Mouse (Mus musculus): ENCODE results near the gene Cpeb4. TPM values are rescaled to one million over a fixed set of nuclear protein-coding genes. Genes with fewer than 3 reads are reported as not detected.

The Cpeb4 gene
- polyA plus RNA-seq, 1 experiment: 58.0 TPM

DNA sequence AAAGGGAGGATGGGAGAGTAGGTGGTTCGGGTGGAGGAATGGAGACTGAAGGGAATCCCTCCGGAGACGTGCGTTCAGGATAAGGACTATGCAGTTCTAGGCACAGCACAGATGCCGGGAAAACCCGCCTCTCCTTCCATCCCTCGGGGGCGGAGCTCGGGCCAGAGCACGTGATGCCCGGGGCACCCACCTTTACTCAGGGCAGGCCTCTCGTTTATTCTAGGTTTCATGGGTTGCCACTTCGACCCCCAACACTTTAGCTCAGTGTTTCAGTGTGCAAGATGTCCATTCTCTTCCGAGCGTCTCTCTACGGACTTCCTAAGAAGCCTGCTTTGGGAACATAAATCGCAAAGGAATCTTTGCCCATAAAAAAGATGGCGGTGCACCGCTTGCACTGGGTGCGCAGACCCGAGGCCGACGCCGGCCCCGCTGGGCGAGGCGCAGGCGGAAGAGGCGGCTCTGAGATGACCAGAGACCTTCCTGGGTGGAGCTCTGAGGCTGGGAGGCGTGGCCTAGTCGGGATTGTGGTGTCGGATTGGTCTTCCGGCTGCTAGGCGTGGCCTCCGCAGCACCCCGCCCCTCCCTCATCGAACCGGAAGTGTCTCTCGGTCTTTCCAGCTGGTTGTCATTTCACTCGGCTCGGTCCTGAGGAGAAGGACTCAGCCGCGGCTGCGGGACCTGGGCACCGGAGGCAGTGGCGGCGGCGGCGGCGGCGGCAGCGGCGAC, 1.6 kb upstream of the Cpeb4 start:
- no peak for TF ChIP-seq CTCF (IDR thresholded peaks at IDR 0.05; ENCODE audit: borderline replicate concordance, insufficient read depth, low read depth, low read length)
- TF ChIP-seq POLR2A (IDR thresholded peaks at IDR 0.05; ENCODE audit: borderline replicate concordance, insufficient read depth, low read length): peak; percentile 97
- WGBS: under 1% methylated on average over 53 of the region's 53 CpGs
- Histone ChIP-seq H3K27me3 (ENCODE audit: control insufficient read depth, insufficient read depth, low read length) (no peaks in the 10 kb centered on the region), H3K4me1 (ENCODE audit: control insufficient read depth, insufficient read depth, low read length) (no peaks in the 10 kb centered on the region), H3K4me3 (replicated peaks; ENCODE audit: insufficient read depth, low read depth, low read length) (peak overlapping the region; percentile 79), H3K27ac (ENCODE audit: insufficient read depth, low read length) (peak overlapping the region; percentile 80)
- peak; percentile 99 to 100 for DNase-seq

GRCm38 (mm10) chr11:31871135-31871541, 873 bp upstream of the Cpeb4 start:
- Histone ChIP-seq H3K27ac (ENCODE audit: insufficient read depth, low read length) (peak overlapping the region; percentile 80), H3K27me3 (ENCODE audit: control insufficient read depth, insufficient read depth, low read length) (no peaks in the 10 kb centered on the region), H3K4me1 (ENCODE audit: control insufficient read depth, insufficient read depth, low read length) (no peaks in the 10 kb centered on the region), H3K4me3 (replicated peaks; ENCODE audit: insufficient read depth, low read depth, low read length) (peak overlapping the region; percentile 76)
- TF ChIP-seq POLR2A (IDR thresholded peaks at IDR 0.05; ENCODE audit: borderline replicate concordance, insufficient read depth, low read length) (no peak), CTCF (IDR thresholded peaks at IDR 0.05; ENCODE audit: borderline replicate concordance, insufficient read depth, low read depth, low read length) (no peak)
- peak; percentile 71 to 74 for DNase-seq
- under 1% methylated on average over 20 of the region's 21 CpGs for WGBS

GRCm38 (mm10) chr11:31872546-31873261, 693 bp downstream of the Cpeb4 start:
- peak; percentile 55 to 64 for DNase-seq
- WGBS: 2% methylated on average over 15 of the region's 15 CpGs
- no peaks in the 10 kb centered on the region for H3K27me3 ChIP-seq (ENCODE audit: control insufficient read depth, insufficient read depth, low read length)
- H3K4me1 ChIP-seq (ENCODE audit: control insufficient read depth, insufficient read depth, low read length): no peaks in the 10 kb centered on the region
- H3K27ac ChIP-seq (ENCODE audit: insufficient read depth, low read length): peak overlapping the region; percentile 80
- H3K4me3 ChIP-seq (replicated peaks; ENCODE audit: insufficient read depth, low read depth, low read length): peak overlapping the region; percentile 95
- TF ChIP-seq POLR2A (IDR thresholded peaks at IDR 0.05; ENCODE audit: borderline replicate concordance, insufficient read depth, low read length): no peak
- TF ChIP-seq CTCF (IDR thresholded peaks at IDR 0.05; ENCODE audit: borderline replicate concordance, insufficient read depth, low read depth, low read length): no peak

GRCm38 (mm10) chr11:31874071-31874470, 2.1 kb downstream of the Cpeb4 start:
- 0% methylated on average over 2 of the region's 2 CpGs for WGBS
- no peak for TF ChIP-seq POLR2A (IDR thresholded peaks at IDR 0.05; ENCODE audit: borderline replicate concordance, insufficient read depth, low read length)
- TF ChIP-seq CTCF (IDR thresholded peaks at IDR 0.05; ENCODE audit: borderline replicate concordance, insufficient read depth, low read depth, low read length): no peak
- Histone ChIP-seq H3K27ac (ENCODE audit: insufficient read depth, low read length) (no peak overlapping the region), H3K27me3 (ENCODE audit: control insufficient read depth, insufficient read depth, low read length) (no peaks in the 10 kb centered on the region), H3K4me3 (replicated peaks; ENCODE audit: insufficient read depth, low read depth, low read length) (peak overlapping the region; percentile 95), H3K4me1 (ENCODE audit: control insufficient read depth, insufficient read depth, low read length) (no peaks in the 10 kb centered on the region)
- DNase-seq: no peak

DNA sequence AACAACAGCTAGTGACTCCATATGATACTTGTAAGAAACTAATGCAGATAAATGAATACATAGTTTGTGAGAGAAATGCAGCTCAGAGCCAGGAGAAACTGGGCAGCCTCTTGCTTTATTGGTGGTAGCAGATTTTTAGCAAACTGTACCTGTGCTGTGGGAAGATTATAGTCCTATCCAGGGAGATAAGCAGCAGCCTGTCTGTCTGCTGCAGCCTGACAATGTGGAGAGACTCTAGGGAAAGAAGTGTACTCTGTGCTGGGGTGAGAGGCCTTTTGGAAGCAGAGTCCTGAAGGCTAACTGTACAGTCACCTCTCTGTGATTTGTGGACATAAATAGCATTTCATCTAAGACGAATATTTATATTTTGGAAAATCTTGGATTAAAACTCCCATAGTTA, 11.7 kb downstream of the Cpeb4 start:
- no peak for DNase-seq
- Histone ChIP-seq H3K4me1 (ENCODE audit: control insufficient read depth, insufficient read depth, low read length) (peaks cover 2% of the 10 kb centered on the region; the same call in 1 of the 2 replicates), H3K27ac (ENCODE audit: insufficient read depth, low read length) (no peak overlapping the region), H3K4me3 (replicated peaks; ENCODE audit: insufficient read depth, low read depth, low read length) (no peak overlapping the region), H3K27me3 (ENCODE audit: control insufficient read depth, insufficient read depth, low read length) (no peaks in the 10 kb centered on the region)
- TF ChIP-seq POLR2A (IDR thresholded peaks at IDR 0.05; ENCODE audit: borderline replicate concordance, insufficient read depth, low read length): no peak
- TF ChIP-seq CTCF (IDR thresholded peaks at IDR 0.05; ENCODE audit: borderline replicate concordance, insufficient read depth, low read depth, low read length): no peak
- 47% methylated on average over 1 of the region's 1 CpGs for WGBS

DNA sequence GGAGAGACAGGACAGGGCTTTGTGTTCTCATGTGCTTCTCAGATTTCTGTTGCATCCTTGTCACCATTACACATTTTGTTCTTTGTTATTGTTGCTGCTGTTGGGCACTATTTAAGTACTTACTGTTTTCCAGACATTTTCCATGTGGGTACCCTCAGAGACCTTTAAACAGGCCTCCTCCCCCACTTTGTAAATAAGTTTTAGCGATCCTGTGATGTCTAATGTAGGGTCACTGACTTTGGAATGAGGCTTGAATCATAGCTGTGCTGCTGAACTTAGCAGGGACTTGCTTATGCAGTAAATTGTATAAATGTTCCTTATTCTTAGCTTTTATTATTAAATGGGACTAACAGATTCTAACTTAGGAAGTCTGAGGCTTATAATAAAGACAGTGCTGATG, 13.8 kb downstream of the Cpeb4 start:
- Histone ChIP-seq H3K27me3 (ENCODE audit: control insufficient read depth, insufficient read depth, low read length) (no peaks in the 10 kb centered on the region), H3K27ac (ENCODE audit: insufficient read depth, low read length) (no peak overlapping the region), H3K4me3 (replicated peaks; ENCODE audit: insufficient read depth, low read depth, low read length) (no peak overlapping the region), H3K4me1 (ENCODE audit: control insufficient read depth, insufficient read depth, low read length) (peaks cover 2% of the 10 kb centered on the region; the same call in 1 of the 2 replicates)
- no peak for DNase-seq
- TF ChIP-seq CTCF (IDR thresholded peaks at IDR 0.05; ENCODE audit: borderline replicate concordance, insufficient read depth, low read depth, low read length): no peak
- no peak for TF ChIP-seq POLR2A (IDR thresholded peaks at IDR 0.05; ENCODE audit: borderline replicate concordance, insufficient read depth, low read length)
- WGBS: 61% methylated on average over 1 of the region's 1 CpGs

GRCm38 (mm10) chr11:31888229-31888628, 16.2 kb downstream of the Cpeb4 start:
- 87% methylated on average over 1 of the region's 1 CpGs for WGBS
- no peak for TF ChIP-seq POLR2A (IDR thresholded peaks at IDR 0.05; ENCODE audit: borderline replicate concordance, insufficient read depth, low read length)
- no peak for TF ChIP-seq CTCF (IDR thresholded peaks at IDR 0.05; ENCODE audit: borderline replicate concordance, insufficient read depth, low read depth, low read length)
- no peaks in the 10 kb centered on the region for H3K27me3 ChIP-seq (ENCODE audit: control insufficient read depth, insufficient read depth, low read length)
- no peak for DNase-seq
- H3K27ac ChIP-seq (ENCODE audit: insufficient read depth, low read length): no peak overlapping the region
- no peak overlapping the region for H3K4me3 ChIP-seq (replicated peaks; ENCODE audit: insufficient read depth, low read depth, low read length)
- peaks cover 2% of the 10 kb centered on the region; the same call in 1 of the 2 replicates for H3K4me1 ChIP-seq (ENCODE audit: control insufficient read depth, insufficient read depth, low read length)
